Mouse (Mus musculus): ENCODE measurements around the gene Tulp1.

- TF ChIP-seq POLR2A (IDR thresholded peaks at IDR 0.05; ENCODE audit: control insufficient read depth, low read depth, low read length) (no peak), CTCF (IDR thresholded peaks at IDR 0.05; ENCODE audit: control insufficient read depth, insufficient read depth, insufficient replicate concordance, low read depth, low read length) (no peak)
These were observed 41.4 kb upstream of the Tulp1 start for GRCm38 (mm10) chr17:28406471-28406870.
